Mouse (Mus musculus): Measurements from ENCODE around the gene Olfr56.
"Not testable (repeated sequence)": the region's sequence is repeated elsewhere in the genome, so short reads cannot be mapped to it uniquely, and the experiment has no call there.

The Olfr56 gene

DNA sequence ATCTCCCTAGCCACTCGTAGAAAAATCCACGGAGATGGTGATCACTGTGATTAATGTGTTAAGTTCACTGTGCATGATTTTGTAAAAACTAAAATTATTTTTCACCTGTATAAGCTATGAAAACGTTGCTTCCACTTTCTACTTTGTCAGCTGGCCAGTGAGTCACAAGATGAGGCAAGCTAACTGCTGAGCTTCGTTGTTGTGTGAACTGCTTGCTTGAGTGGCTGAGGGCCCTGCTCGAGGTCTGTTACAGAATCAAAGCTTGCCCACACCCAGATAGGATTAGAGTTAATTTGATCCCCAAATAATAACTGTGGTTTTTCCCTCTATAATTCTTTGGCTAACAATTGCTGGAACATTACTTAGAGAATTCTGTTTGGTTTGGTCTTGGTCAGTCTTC, 73.2 kb downstream of the Olfr56 start:
- not testable (repeated sequence) for DNase-seq (ENCODE audit: extremely low read depth, low read depth)

- DNase-seq (ENCODE audit: extremely low read depth, low read depth) = not testable (repeated sequence)
Observed at GRCm38 (mm10) chr11:49060061-49060460, 81.4 kb downstream of the Olfr56 start.

- DNase-seq (ENCODE audit: extremely low read depth, low read depth) = not testable (repeated sequence)
Observed at GRCm38 (mm10) chr11:49061865-49062264, 83.2 kb downstream of the Olfr56 start.

DNA sequence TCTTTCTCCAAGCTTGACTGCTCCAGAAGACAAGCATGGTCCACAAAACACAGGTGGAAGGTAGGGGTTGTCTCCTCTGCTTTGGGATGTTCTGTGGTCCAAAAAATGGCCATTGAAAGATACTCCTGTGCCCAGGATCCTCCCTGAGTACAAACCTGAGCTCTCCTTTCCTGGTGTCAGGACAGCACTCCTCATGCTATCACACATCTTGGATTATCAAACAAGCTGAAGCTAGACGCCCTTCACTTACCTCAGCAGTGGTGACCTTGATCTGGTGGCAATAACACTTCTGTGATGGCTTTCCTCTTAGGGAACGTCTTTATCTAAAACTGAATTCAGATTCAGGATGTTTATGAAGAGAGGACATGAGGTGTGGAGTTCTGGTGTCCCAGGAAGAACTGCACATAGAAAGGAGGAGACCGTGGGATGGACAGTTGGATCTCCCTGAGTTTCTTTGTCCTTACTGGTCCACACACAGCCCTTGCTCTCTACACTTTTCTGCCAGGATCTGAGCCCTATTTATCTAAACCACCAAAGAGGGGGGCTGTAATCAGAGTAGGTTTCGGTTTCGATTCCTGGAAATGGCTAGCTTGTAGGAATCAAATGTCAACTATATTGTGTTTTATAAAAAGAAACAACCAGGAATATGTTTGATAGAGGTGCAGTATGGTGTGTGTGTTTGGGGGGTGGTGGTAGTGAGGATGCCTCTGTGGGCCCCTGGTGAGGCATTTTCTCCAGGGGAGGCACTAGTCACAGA, 85.2 kb downstream of the Olfr56 start, which contains the start of gene Tgtp2:
Gene Tgtp2, minus strand, starts transcription at position 494 of the 757 bp plus-strand sequence.
- DNase-seq (ENCODE audit: extremely low read depth, low read depth) = not testable (repeated sequence)

DNA sequence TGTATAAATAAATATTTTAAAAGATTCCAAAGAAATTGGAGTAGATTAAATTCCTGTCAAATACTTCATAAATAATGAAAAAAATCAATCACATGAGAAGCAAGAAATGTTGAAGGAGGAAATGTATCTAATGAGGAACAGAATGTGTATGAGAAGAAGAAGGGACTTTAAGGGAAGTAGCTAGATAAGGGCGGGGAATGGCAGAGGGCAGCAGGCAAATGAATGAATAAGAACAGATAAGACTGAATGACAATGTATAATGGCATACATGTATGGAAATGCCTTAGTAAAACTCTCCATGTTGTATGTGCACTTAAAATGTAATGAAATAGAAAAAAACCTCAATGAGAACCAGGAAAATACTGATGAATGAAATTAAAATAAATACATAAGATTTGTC, 89.7 kb downstream of the Olfr56 start:
- DNase-seq (ENCODE audit: extremely low read depth, low read depth) = peak; percentile 57

- DNase-seq (ENCODE audit: extremely low read depth, low read depth) = peak; percentile 74
Observed at GRCm38 (mm10) chr11:49076001-49076757, 97.5 kb downstream of the Olfr56 start, which contains the start of gene Ifi47. TSS of gene Ifi47 (plus strand) at chr11:49076587.

- no peak for DNase-seq (ENCODE audit: extremely low read depth, low read depth)
Observed at GRCm38 (mm10) chr11:49077012-49077411, 98.3 kb downstream of the Olfr56 start.

- no peak for DNase-seq (ENCODE audit: extremely low read depth, low read depth)
Observed at GRCm38 (mm10) chr11:49078719-49079118, 100.0 kb downstream of the Olfr56 start.

- no peak for DNase-seq (ENCODE audit: extremely low read depth, low read depth)
Observed at GRCm38 (mm10) chr11:49080636-49081035, 101.9 kb downstream of the Olfr56 start.

DNA sequence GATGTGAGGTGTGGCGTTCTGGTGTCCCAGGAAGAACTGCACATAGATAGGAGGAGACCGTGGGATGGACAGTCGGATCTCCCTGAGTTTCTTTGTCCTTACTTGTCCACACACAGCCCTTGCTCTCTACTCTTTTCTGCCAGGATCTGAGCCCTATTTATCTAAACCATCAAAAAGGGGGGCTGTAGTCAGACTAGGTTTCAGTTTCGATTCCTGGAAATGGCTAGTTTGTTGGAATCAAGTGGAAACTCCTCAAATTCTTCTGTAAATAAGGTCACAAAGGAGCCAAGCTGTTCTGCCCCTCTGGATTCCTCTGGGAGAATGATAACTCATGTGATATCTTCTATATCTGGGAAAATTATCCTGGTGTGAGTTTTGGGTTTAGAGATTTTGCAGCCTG, 102.7 kb downstream of the Olfr56 start:
- DNase-seq (ENCODE audit: extremely low read depth, low read depth) = no peak

- DNase-seq (ENCODE audit: extremely low read depth, low read depth) = no peak
Observed at GRCm38 (mm10) chr11:49081886-49082285, 103.2 kb downstream of the Olfr56 start.

DNA sequence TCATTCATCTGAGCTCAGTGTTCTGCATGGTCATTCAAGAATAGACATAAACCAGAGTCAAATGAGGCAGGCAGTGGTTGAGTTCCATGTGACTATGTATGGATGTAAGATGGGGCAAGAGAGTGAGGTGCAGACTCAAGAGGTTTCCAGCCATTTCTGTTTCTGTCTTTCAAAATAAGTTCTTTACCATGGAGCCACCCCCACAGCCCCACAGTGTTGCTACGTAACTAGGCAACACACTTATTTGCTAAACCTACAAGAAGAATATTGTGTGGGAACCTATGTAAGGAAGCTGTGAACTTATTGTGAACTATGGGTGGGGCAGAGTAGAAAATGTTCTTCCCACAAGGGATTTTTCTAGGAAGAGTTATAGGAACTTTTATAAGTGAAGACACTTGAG, 104.5 kb downstream of the Olfr56 start:
- no peak for DNase-seq (ENCODE audit: extremely low read depth, low read depth)

DNA sequence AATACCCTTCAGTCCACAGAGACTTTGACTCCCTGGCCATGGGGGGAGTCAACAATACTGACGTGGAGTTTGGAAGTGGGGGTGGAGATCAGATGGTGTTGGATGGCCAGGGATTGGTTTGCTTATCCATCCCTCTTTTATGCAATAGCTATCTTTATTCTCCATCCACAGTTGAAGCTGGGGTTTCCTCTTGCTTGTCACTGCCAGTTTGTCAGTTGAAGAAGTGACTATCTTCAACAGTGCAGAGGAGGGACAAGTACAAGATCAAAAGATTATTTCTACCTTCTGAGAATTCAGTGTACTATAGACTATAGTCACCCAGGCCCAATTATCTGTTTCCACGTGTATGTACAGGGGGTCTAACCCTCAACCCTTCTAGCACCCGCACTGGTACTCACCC, 105.1 kb downstream of the Olfr56 start:
- peak; percentile 55 for DNase-seq (ENCODE audit: extremely low read depth, low read depth)

DNA sequence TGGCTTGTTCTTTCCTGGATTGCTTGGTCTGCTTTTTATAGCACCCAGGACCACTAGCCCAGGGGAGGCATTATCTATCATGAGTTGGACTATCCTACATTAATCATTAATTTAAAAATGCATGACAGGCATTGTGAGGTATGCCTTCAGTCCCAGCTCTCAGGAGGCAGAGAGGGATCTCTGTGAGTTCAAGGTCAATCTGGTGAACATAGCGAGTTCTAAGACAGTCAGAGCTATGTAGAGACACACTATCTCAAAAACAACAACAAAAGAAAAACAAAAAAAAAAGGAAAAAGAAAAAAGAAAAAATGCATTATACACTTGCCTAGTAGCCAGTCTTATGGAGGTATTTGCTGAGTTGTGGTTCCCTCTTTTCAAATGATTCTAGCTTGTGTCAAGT, 105.7 kb downstream of the Olfr56 start:
- no peak for DNase-seq (ENCODE audit: extremely low read depth, low read depth)

DNA sequence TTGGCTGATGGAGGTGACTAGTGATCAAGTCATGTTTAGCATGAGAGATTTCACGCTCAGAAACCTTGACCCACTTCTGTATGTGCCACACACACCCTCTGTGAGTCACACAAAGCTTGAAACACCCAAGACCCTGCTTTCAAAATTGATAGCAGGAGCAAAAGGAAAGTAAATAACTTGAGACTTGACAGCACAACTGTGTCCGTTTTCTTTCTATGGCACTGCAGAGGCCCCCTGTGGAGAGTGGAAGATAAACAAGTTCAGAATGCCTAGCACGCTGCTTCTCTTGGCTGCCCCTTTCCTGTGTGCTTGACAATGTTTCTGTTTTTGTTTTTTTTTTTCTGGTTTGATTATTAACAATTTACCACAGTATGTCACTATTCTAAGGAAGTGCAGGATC, 106.2 kb downstream of the Olfr56 start:
- DNase-seq (ENCODE audit: extremely low read depth, low read depth) = no peak

GRCm38 (mm10) chr11:49086858-49087361, 108.2 kb downstream of the Olfr56 start:
- DNase-seq (ENCODE audit: extremely low read depth, low read depth) = no peak

DNA sequence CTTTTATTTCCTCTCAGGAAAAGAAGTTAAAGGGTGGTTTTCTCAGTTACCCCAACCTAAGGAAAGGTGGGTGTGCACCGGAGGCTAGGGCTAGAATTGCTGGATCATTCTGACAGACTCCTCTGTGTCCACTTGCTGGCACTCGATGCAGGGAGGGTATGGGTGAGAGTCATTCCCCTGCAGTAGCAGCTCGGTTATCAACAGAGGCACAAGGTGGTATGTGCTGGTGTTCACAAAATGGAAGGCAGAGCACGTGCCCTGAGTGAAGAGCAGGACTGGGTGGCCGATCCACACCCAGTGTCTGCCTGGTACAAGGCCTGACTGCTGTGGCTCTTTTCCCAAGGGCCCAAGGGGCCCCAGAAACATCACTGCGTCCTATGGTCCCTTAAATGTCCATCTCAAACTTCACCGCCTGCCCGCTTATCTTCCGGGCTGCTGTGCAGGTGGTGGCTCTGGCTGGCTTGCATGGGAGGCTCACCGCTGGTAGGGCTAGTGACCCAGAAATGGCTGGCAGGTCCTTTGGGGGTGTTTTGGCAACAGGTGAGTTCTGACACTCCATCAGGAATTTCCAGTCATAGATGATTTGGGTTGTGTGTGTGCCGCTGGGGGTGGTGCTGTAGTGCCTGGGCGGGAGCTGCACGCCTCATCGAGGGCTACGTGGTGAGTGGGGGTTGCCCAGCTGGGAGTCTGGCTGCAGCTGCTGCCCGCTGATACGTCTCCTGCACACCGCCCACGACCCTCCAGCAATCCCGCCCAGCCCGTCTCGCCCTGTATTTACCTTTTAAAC, 109.3 kb downstream of the Olfr56 start:
- DNase-seq (ENCODE audit: extremely low read depth, low read depth) = peak; percentile 57

GRCm38 (mm10) chr11:49088990-49089652, 110.4 kb downstream of the Olfr56 start:
- no peak for DNase-seq (ENCODE audit: extremely low read depth, low read depth)

- DNase-seq (ENCODE audit: extremely low read depth, low read depth) = no peak
Observed at GRCm38 (mm10) chr11:49089735-49090507, 111.2 kb downstream of the Olfr56 start.

GRCm38 (mm10) chr11:49090551-49090950, 111.9 kb downstream of the Olfr56 start:
- no peak for DNase-seq (ENCODE audit: extremely low read depth, low read depth)

Measured in MEL-GATA-1-ER (cell line).